In the genomic region with DNA sequence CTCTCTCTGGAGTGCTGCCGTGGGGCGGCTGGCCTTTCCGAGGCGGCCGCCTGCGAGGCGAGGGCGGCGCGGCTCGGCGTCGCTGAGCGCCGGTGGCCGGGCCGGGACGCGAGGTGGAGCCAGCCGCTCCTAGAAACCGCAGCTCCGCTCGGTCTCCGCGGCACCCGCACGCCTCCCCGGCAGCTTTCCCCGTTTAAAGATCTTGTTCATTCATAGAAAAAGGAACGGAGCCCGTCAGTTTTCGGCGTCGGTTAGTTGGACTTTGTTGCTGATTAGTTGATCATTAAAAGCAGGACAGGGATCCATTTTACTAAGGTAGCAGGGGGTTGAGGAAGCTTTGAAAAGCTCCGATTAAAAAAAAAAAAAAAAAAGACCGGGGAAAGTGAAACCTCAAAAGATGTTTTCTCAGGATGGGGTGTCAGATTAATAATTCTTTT, we compare ENCODE assay signal across 8 mouse cellular contexts. TPM values are rescaled to one million over a fixed set of nuclear protein-coding genes. Genes with fewer than 3 reads are reported as not detected.
DNase-seq lines count a peak whose midpoint lies in the region; ATAC-seq and TF ChIP-seq lines count a peak whose summit lies in the region.

No protein-coding gene starts in this region.

- peaks cover 15% of the 10 kb centered on the region for H3K4me1 ChIP-seq in embryonic facial prominence, embryonic 13.5 days
- peaks cover 9% of the 10 kb centered on the region for H3K4me1 ChIP-seq in hindbrain, embryonic 12.5 days

- DNase-seq in cerebellum, adult 9-11 months = no peak
- peak; percentile 67 for DNase-seq in MN1 (ENCODE audit: low spot score)
- DNase-seq in left cerebral cortex, adult 2 months (ENCODE audit: extremely low spot score in 1 of 2, low spot score in 2 of 2) = peak; percentile 55
- peak; percentile 33 to 56 for DNase-seq in spleen, postnatal 14 days (ENCODE audit: low spot score in 2 of 2)

- intact Hi-C loops in left cerebral cortex, adult 2 months (cut with DNase I) = loop anchor here (2.0 to 5.0 kb wide), 5 partner anchors 52 to 430 kb away; a partner anchor contains a TSS

- ATAC-seq in cerebellum, adult (ENCODE audit: insufficient number of reproducible peaks, low FRiP score, low TSS enrichment) = peak; percentile 67
- ATAC-seq in embryonic facial prominence, embryonic 13.5 days (ENCODE audit: insufficient number of reproducible peaks, insufficient read depth, low FRiP score, low TSS enrichment, low read depth) = no peak; the same call in 1 of the 2 replicates
- ATAC-seq in hindbrain, embryonic 12.5 days (ENCODE audit: low FRiP score) = peak; percentile 82
- peak; percentile 59 for ATAC-seq in megakaryocyte, adult 5-6 weeks (ENCODE audit: poor library complexity, severe bottlenecking)

- H3K27ac ChIP-seq in embryonic facial prominence, embryonic 13.5 days = peak overlapping the region; percentile 100
- peak overlapping the region; percentile 100 for H3K27ac ChIP-seq in hindbrain, embryonic 12.5 days
- H3K27ac ChIP-seq in left cerebral cortex, adult 2 months = peak overlapping the region; percentile 99

- H3K9ac ChIP-seq in embryonic facial prominence, embryonic 13.5 days = peak overlapping the region; percentile 99
- peak overlapping the region; percentile 99 for H3K9ac ChIP-seq in hindbrain, embryonic 12.5 days

- H3K27me3 ChIP-seq in embryonic facial prominence, embryonic 13.5 days = no peaks in the 10 kb centered on the region
- no peaks in the 10 kb centered on the region for H3K27me3 ChIP-seq in hindbrain, embryonic 12.5 days

- TF ChIP-seq CTCF in left cerebral cortex, adult 2 months (IDR thresholded peaks at IDR 0.05) = no peak; the same call in none of the 2 replicates

- H3K4me3 ChIP-seq in embryonic facial prominence, embryonic 13.5 days = peak overlapping the region; percentile 91
- H3K4me3 ChIP-seq in hindbrain, embryonic 12.5 days = peak overlapping the region; percentile 99
- H3K4me3 ChIP-seq in left cerebral cortex, adult 2 months = peak overlapping the region; percentile 73

- H3K4me2 ChIP-seq in embryonic facial prominence, embryonic 13.5 days = peak overlapping the region; percentile 66
- peak overlapping the region; percentile 57 for H3K4me2 ChIP-seq in hindbrain, embryonic 12.5 days (replicated peaks)

- peaks cover 14% of the 10 kb centered on the region; the same call in 1 of the 2 replicates for H3K36me3 ChIP-seq in embryonic facial prominence, embryonic 13.5 days
- peaks cover 7% of the 10 kb centered on the region for H3K36me3 ChIP-seq in hindbrain, embryonic 12.5 days

- H3K9me3 ChIP-seq in embryonic facial prominence, embryonic 13.5 days = no peaks in the 10 kb centered on the region
- no peaks in the 10 kb centered on the region for H3K9me3 ChIP-seq in hindbrain, embryonic 12.5 days (replicated peaks)

- 0% methylated on average over 36 of the region's 36 CpGs for WGBS in embryonic facial prominence, embryonic 13.5 days
- WGBS in hindbrain, embryonic 12.5 days = 0% methylated on average over 36 of the region's 36 CpGs

RNA-seq across cellular contexts. Expression of a gene that starts 0.6 kb away (rescaled TPM):
- polyA plus RNA-seq in embryonic facial prominence, embryonic 13.5 days (2015; fragmentation: Nextera tagmentation; extraction: Ambion mirVana) = 15.6 and 17.1 TPM in 2 replicates
- polyA plus RNA-seq in hindbrain, embryonic 12.5 days (2016; fragmentation: Nextera tagmentation; extraction: Ambion mirVana) = 21.3 and 21.8 TPM in 2 replicates
- 100 to 1,000 TPM; 140 to 144 TPM for total RNA-seq in left cerebral cortex, adult 2 months (2021)
- total RNA-seq in megakaryocyte, adult 5-6 weeks (2015) = 161 and 163 TPM in 2 replicates
- total RNA-seq in megakaryocyte, adult 5-6 weeks (2017) = 203 and 210 TPM in 2 replicates

RNA-seq across cellular contexts. Expression of a gene that starts 51.4 kb away (rescaled TPM):
- polyA plus RNA-seq in embryonic facial prominence, embryonic 13.5 days (2015; fragmentation: Nextera tagmentation; extraction: Ambion mirVana) = 153 and 161 TPM in 2 replicates
- 123 and 134 TPM in 2 replicates for polyA plus RNA-seq in hindbrain, embryonic 12.5 days (2016; fragmentation: Nextera tagmentation; extraction: Ambion mirVana)
- 10 to 100 TPM; 20.0 to 21.0 TPM for total RNA-seq in left cerebral cortex, adult 2 months (2021)
- 189 and 218 TPM in 2 replicates for total RNA-seq in megakaryocyte, adult 5-6 weeks (2015)
- 208 and 222 TPM in 2 replicates for total RNA-seq in megakaryocyte, adult 5-6 weeks (2017)

RNA-seq across cellular contexts. Expression of a gene that starts 51.5 kb away (rescaled TPM):
- polyA plus RNA-seq in embryonic facial prominence, embryonic 13.5 days (2015; fragmentation: Nextera tagmentation; extraction: Ambion mirVana) = 56.5 and 59.1 TPM in 2 replicates
- polyA plus RNA-seq in hindbrain, embryonic 12.5 days (2016; fragmentation: Nextera tagmentation; extraction: Ambion mirVana) = 47.2 and 55.2 TPM in 2 replicates
- 10 to 100 TPM; 40.5 to 43.3 TPM for total RNA-seq in left cerebral cortex, adult 2 months (2021)
- total RNA-seq in megakaryocyte, adult 5-6 weeks (2015) = 122 and 151 TPM in 2 replicates
- 75.9 and 80.9 TPM in 2 replicates for total RNA-seq in megakaryocyte, adult 5-6 weeks (2017)

RNA-seq across cellular contexts. Expression of a gene that starts 59.9 kb away (rescaled TPM):
- 0.13 TPM in 1 of 2 replicates, not detected in the other for polyA plus RNA-seq in embryonic facial prominence, embryonic 13.5 days (2015; fragmentation: Nextera tagmentation; extraction: Ambion mirVana)
- 0.10 and 0.15 TPM in 2 replicates for polyA plus RNA-seq in hindbrain, embryonic 12.5 days (2016; fragmentation: Nextera tagmentation; extraction: Ambion mirVana)
- 1 to 10 TPM; 1.4 to 1.7 TPM for total RNA-seq in left cerebral cortex, adult 2 months (2021)
- not detected in 2 replicates for total RNA-seq in megakaryocyte, adult 5-6 weeks (2015)
- not detected in 2 replicates for total RNA-seq in megakaryocyte, adult 5-6 weeks (2017)

Comparison
In these comparisons a context has a peak if more than half of its experiments do, and no peak if none do; other contexts are left out.
1. RNA of a gene that starts 51.4 kb away (total RNA-seq): 189 to 222 TPM in megakaryocyte, adult 5-6 weeks; 20.0 to 21.0 TPM in left cerebral cortex, adult 2 months; every median in the first group is over 4 times any median in the second.
2. Peak in every context shown above with its lines, with median percentiles within 50 percentile points of each other: H3K27ac ChIP-seq and H3K4me3 ChIP-seq.